Mouse (Mus musculus) heart, postnatal 0 days (tissue): ENCODE measurements around the gene Med13l. TPM values are rescaled to one million over a fixed set of nuclear protein-coding genes. Genes with fewer than 3 reads are reported as not detected.

Experiments
- ATAC-seq: fragments of 200-750 bp; cut with Nextera tagmentation; 2 replicates; pipeline ENCODE4 v1.8.0; 2017; ENCODE audit warnings: low read depth, moderate number of reproducible peaks, moderate library complexity; ENCODE audit not compliant: insufficient read depth
- DNase-seq: peaks from one replicate; pipeline ENCODE4 v3.0.0-alpha.2; 2016; ENCODE audit warnings: low spot score
- H3K27ac ChIP-seq: fragments of 300-500 bp; sonication (generic); 2 replicates; pipeline ENCODE4 v1.5.1; 2014; ENCODE audit warnings: low read depth, mild to moderate bottlenecking
- H3K27me3 ChIP-seq: fragments of 300-500 bp; sonication (generic); 2 replicates; pipeline ENCODE4 v1.6.1; 2014; ENCODE audit warnings: low read length, mixed read lengths; ENCODE audit not compliant: control insufficient read depth, insufficient read depth
- H3K36me3 ChIP-seq: fragments of 300-500 bp; sonication (generic); replicated peaks from 2 replicates; pipeline ENCODE4 v1.6.1; 2014; ENCODE audit warnings: low read length, mixed read lengths; ENCODE audit not compliant: control insufficient read depth, insufficient read depth
- H3K4me1 ChIP-seq: fragments of 300-500 bp; sonication (generic); 2 replicates; pipeline ENCODE4 v1.6.1; 2014; ENCODE audit warnings: antibody characterized with exemption; ENCODE audit not compliant: control insufficient read depth, insufficient read depth
- H3K4me2 ChIP-seq: fragments of 300-500 bp; sonication (generic); 2 replicates; pipeline ENCODE4 v1.6.1; 2014; ENCODE audit warnings: low read depth, mild to moderate bottlenecking, low read length, moderate library complexity
- H3K4me3 ChIP-seq: fragments of 300-500 bp; sonication (generic); 2 replicates; pipeline ENCODE4 v1.5.1; 2014; ENCODE audit warnings: low read depth, low read length
- H3K9ac ChIP-seq: fragments of 300-500 bp; sonication (generic); replicated peaks from 2 replicates; pipeline ENCODE4 v1.6.1; 2014; ENCODE audit warnings: low read depth, low read length, mixed read lengths
- H3K9me3 ChIP-seq: fragments of 300-500 bp; sonication (generic); replicated peaks from 2 replicates; pipeline ENCODE4 v1.6.1; 2016; ENCODE audit warnings: low read length; ENCODE audit not compliant: control insufficient read depth
- CTCF ChIP-seq: IDR thresholded peaks from 2 replicates; pipeline ENCODE4 v1.5.1; 2016; ENCODE audit warnings: antibody characterized with exemption, control low read depth, low read depth
- EP300 ChIP-seq: IDR thresholded peaks from 2 replicates; pipeline ENCODE4 v1.6.1; 2016; ENCODE audit warnings: antibody characterized with exemption, low read depth
- WGBS: fragments of 180-500 bp; shearing (Covaris S2); extraction: QIAGEN DNeasy Blood & Tissue Kit; methylation state at CpG from one replicate; pipeline ENCODE4 v1.1.7; 2014; 5-methylcytosine and 5-hydroxymethylcytosine counted together
- polyA plus RNA-seq: library from polyadenylated mRNA; unstranded; fragments of >200 nt; fragmentation: Nextera tagmentation; extraction: Ambion mirVana; gene quantifications from 2 replicates; pipeline ENCODE4 v1.2.1, GENCODE M21; 2015
- total RNA-seq: library from RNA; depleted of rRNA; stranded (reverse); fragments of >200 nt; gene quantifications from 2 replicates; pipeline ENCODE4 v1.2.3, GENCODE M21; 2014; ENCODE audit warnings: low replicate concordance

Med13l gene
- total and polyA plus RNA-seq, 2 experiments from 2014 or later, result 5.2 to 11.4 TPM

DNA sequence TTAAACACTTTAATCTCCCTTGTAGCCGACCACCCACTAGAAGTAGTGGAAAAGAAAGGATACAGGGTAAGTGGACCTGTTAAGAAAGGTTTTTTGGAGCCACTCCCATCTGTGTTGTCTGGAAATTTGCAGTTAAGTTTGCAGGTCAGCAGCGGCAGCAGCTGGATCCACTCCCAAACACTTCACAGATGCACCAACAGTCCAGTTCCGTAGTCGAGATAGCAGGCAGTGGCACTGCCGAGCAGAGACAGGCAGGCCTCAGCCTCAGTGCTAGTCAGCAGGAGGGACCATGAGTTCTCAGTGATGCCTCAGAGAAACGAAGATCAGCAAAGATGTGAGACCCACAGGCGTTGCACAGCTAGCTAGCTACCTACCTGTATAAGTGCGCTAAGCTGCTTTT, 104.5 kb downstream of the Med13l start:
- Histone ChIP-seq H3K9ac (no peak overlapping the region), H3K9me3 (no peaks in the 10 kb centered on the region), H3K4me3 (no peak overlapping the region), H3K36me3 (no peaks in the 10 kb centered on the region), H3K4me1 (peaks cover 12% of the 10 kb centered on the region), H3K27ac (no peak overlapping the region), H3K4me2 (no peak overlapping the region), H3K27me3 (no peaks in the 10 kb centered on the region)
- TF ChIP-seq CTCF, result no peak
- no peak for TF ChIP-seq EP300
- WGBS, result 65% methylated on average over 8 of the region's 8 CpGs
- no peak for DNase-seq
- ATAC-seq, result no peak

DNA sequence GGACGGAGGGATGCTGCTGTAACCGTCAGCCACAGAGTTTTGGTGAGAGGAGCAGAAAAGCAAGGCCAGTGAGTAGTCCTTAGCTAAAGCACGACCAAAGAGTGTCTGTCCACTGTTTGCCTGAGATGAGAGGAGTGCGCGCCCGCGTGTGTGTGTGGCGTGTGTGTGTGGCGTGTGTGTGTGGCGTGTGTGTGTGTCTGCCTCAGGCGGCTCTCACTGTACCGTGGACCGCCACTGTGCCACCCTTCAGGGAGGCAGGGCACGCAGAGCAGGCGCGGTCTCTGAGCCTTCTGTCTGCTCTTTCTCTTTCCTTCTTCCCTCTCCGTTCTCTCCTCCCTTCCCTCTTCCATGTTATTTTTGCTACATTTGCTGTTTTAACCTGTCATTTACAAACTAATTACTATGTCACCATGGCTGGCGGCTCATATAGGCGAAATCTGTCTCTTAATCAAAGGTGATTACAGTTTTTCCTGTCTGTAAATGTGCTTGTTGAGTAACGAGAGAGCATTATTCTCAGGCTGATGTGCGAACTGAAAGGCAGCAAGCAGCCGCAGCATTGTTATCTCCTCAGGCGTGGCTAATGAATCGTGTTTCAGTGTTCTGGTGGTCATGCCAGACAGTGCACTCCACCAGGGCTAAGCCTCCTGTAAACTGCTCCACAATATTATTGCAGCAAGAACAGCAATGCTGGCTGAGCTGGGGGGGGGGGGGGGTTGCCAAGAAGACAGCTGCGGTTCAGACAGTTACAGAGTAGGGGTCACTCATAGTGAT, 106.1 kb downstream of the Med13l start:
- H3K36me3 ChIP-seq, result no peaks in the 10 kb centered on the region
- ATAC-seq, result peak; percentile 62
- 38% methylated on average over 24 of the region's 25 CpGs for WGBS
- TF ChIP-seq CTCF, result peak; percentile 18
- no peak for TF ChIP-seq EP300
- H3K27ac ChIP-seq, result 0 out of 2 replicates have a peak overlapping the region, but pooled peaks have one; percentile 3
- H3K9me3 ChIP-seq, result no peaks in the 10 kb centered on the region
- H3K27me3 ChIP-seq, result no peaks in the 10 kb centered on the region
- peak; percentile 63 for DNase-seq
- H3K9ac ChIP-seq, result no peak overlapping the region
- peaks cover 11% of the 10 kb centered on the region for H3K4me1 ChIP-seq
- H3K4me2 ChIP-seq, result peak overlapping the region; percentile 52
- peak overlapping the region; percentile 17 for H3K4me3 ChIP-seq

DNA sequence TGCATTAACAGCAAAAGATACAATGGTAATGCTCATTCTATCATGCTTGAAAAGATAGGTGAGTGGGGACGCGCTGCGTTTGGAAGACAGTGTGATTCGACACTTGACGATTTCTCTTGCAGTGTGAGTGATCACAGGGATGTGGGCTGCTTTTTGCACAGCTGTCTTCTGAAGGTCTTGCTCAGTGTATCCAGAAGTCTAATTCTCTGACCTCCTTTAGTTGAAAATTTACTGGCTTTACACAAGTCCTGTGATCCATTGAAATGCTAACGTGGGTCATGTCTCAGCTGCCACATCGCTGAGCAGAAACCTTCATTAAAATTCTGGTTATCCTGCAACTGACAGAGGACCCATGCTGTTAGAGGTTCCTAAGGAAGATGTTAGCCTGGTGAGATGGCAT, 107.4 kb downstream of the Med13l start:
- WGBS, result 68% methylated on average over 7 of the region's 7 CpGs
- DNase-seq, result no peak

DNA sequence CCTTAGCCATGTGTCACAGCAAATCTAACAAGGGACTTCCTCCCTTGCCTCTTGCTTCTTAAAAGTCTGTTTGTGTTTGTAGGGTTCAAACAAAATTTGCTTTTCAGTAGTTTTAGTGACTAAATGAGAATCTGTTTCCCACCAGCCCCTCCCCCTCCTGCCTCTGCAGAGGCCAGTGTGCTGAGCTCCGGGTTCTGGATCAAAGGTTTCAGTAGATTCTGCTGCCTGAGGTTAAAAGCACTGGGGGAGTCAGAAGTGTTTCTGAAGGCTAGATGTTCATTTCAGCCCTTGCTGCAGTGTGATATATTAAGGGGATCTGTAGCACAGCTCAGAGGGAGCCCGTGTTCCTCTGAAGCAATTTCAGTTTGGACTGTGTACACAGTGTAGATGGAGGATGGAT, 108.5 kb downstream of the Med13l start:
- ATAC-seq (no peak), DNase-seq (no peak)
- no peaks in the 10 kb centered on the region; the same call in 1 of the 2 replicates for H3K36me3 ChIP-seq
- 41% methylated on average over 2 of the region's 2 CpGs for whole genome bisulfite sequencing
- no peak overlapping the region for H3K9ac ChIP-seq
- H3K4me3 ChIP-seq, result no peak overlapping the region
- H3K9me3 ChIP-seq, result no peaks in the 10 kb centered on the region
- no peak overlapping the region for H3K4me2 ChIP-seq
- H3K27me3 ChIP-seq, result no peaks in the 10 kb centered on the region
- TF ChIP-seq EP300 (no peak), CTCF (no peak)
- H3K27ac ChIP-seq, result no peak overlapping the region
- H3K4me1 ChIP-seq, result peaks cover 19% of the 10 kb centered on the region

More for the DNA sequence above, 107.4 kb downstream of the Med13l start:
- H3K4me3 ChIP-seq, result no peak overlapping the region
- TF ChIP-seq EP300 (no peak), CTCF (no peak)
- no peaks in the 10 kb centered on the region for H3K27me3 ChIP-seq
- H3K4me1 ChIP-seq, result peaks cover 11% of the 10 kb centered on the region
- ATAC-seq, result no peak
- H3K9me3 ChIP-seq, result no peaks in the 10 kb centered on the region
- H3K36me3 ChIP-seq, result no peaks in the 10 kb centered on the region; the same call in 1 of the 2 replicates
- H3K4me2 ChIP-seq, result no peak overlapping the region
- no peak overlapping the region for H3K27ac ChIP-seq
- H3K9ac ChIP-seq, result no peak overlapping the region

DNA sequence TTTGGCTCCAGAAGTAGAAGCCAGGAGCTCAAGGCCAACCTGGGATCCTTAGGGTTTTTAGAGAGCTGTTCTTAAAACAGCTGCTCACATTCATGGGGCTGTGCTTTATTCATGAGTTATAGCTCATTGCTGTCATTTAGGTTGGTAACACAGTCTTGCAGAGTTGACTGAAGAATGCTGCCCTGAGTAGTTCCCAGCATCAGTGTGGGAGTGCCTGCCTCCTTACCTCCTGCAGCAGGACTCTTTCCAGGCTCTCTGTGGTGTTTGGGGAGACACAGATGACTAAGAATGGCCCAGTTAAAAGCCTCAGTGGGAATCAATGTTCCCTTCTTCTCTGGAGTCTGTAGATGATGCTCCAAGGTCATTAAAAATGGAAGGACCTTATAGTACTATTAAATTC, 111.6 kb downstream of the Med13l start:
- TF ChIP-seq EP300, result no peak
- TF ChIP-seq CTCF, result no peak
- no peak for ATAC-seq
- Histone ChIP-seq H3K4me1 (peaks cover 40% of the 10 kb centered on the region), H3K36me3 (no peaks in the 10 kb centered on the region; the same call in 1 of the 2 replicates), H3K4me3 (no peak overlapping the region), H3K9ac (no peak overlapping the region), H3K4me2 (no peak overlapping the region), H3K9me3 (no peaks in the 10 kb centered on the region), H3K27ac (no peak overlapping the region), H3K27me3 (no peaks in the 10 kb centered on the region)
- DNase-seq, result no peak
